Mouse (Mus musculus): ENCODE results near the gene Fxyd2. TPM values are rescaled to one million over a fixed set of nuclear protein-coding genes. Genes with fewer than 3 reads are reported as not detected.
A peak's percentile ranks its signal among the peaks of the same experiment; 100 is the strongest.

Gene Fxyd2
- 0.92 and 2.0 TPM in 2 replicates for polyA plus RNA-seq (2014; fragmentation: Nextera tagmentation; extraction: Ambion mirVana)

DNA sequence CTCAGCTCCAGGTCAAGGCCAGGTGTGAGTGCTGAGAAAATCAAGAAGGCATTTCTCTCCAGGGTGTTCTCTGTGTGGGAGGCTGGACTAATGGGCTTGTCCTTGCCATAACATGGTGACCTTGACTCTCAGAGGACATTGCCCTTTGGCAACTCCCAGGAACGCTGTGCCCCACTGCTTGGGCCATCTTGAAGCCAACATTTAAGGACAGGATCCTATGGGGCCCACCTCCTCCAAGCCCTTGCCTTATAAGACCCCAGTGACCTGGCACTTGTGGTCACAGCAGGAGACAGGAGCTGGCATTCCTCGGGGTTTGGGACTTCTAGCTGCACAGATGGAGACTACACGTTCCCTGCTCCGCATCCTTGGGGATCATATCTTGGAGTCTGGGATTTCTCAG lies at the start of gene Fxyd2:
Gene Fxyd2, plus strand, starts transcription at position 236 of the 400 bp plus-strand sequence.
- no peak within 1 kb of the TSS for H3K4me2 ChIP-seq (ENCODE audit: low read length)
- WGBS: 69% methylated on average over 4 of the region's 4 CpGs
- peaks cover 25% of the 10 kb centered on the region for H3K27me3 ChIP-seq (ENCODE audit: control insufficient read depth, insufficient read depth, low read length)

DNA sequence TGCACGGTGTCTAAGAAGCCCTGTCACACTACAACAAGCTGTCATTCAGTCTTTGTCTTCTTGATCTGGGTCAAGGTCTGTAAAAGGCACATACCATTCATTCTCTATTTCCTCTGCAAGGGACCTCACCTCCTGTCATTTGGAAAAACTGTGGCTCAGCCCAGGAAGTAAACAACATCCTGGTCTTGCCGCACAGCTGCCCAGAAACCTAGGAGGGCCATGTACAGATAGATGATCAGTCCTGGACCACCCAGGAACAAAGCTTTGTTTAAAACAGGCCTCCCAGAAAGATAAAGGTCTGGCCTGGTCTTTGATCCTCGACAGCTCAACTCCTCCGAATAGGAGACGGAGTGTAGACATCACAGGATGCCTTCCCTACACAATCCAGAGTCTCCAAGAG lies 49.6 kb upstream of the Fxyd2 start:
- Histone ChIP-seq H3K9me3 (ENCODE audit: control insufficient read depth, low read length) (no peaks in the 10 kb centered on the region), H3K4me3 (ENCODE audit: control insufficient read depth in 1 of 2, insufficient read depth in 1 of 2, low read depth in 1 of 2, low read length in 2 of 2) (no peak overlapping the region)

More for the DNA sequence above, at the start of gene Fxyd2:
- no peak within 1 kb of the TSS for H3K4me3 ChIP-seq (ENCODE audit: control insufficient read depth in 1 of 2, insufficient read depth in 1 of 2, low read depth in 1 of 2, low read length in 2 of 2)
- no peak within 1 kb of the TSS for H3K27ac ChIP-seq (replicated peaks in 1 of 2; ENCODE audit: control insufficient read depth in 1 of 2, insufficient read depth in 1 of 2, low read depth in 2 of 2, low read length in 2 of 2)
- H3K36me3 ChIP-seq (ENCODE audit: control insufficient read depth, insufficient read depth, low read length): no peaks in the 10 kb centered on the region
- no peak within 1 kb of the TSS for H3K9ac ChIP-seq (ENCODE audit: low read length)
- no peak for ATAC-seq (ENCODE audit: insufficient number of reproducible peaks, insufficient read depth, low FRiP score, low read depth)
- no peaks in the 10 kb centered on the region for H3K4me1 ChIP-seq (ENCODE audit: control insufficient read depth in 2 of 2, insufficient read depth in 2 of 2, low read length in 2 of 2)
- H3K9me3 ChIP-seq (ENCODE audit: control insufficient read depth, low read length): no peaks in the 10 kb centered on the region

DNA sequence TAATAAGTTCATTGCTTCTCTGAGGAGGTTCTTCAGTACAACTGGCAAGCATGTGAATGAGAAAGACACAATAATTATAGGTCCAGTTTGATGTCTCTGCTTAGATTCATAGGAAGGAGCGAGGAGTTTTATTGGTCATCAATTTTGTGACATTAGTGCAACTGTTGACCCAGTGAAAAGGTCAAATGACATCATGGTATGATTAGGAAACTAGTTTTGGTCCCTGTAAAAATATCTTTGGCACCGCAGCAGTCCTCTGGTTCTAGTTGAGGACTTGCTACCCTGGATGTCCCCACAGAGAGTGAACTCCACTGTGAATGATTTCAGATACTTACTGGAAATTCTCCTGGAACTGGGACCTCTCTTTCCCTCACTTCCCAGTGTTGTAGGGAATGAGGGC lies 44.3 kb upstream of the Fxyd2 start:
- Histone ChIP-seq H3K9ac (ENCODE audit: low read length) (no peak overlapping the region), H3K4me3 (ENCODE audit: control insufficient read depth in 1 of 2, insufficient read depth in 1 of 2, low read depth in 1 of 2, low read length in 2 of 2) (no peak overlapping the region), H3K4me1 (ENCODE audit: control insufficient read depth in 2 of 2, insufficient read depth in 2 of 2, low read length in 2 of 2) (no peaks in the 10 kb centered on the region), H3K36me3 (ENCODE audit: control insufficient read depth, insufficient read depth, low read length) (no peaks in the 10 kb centered on the region), H3K4me2 (ENCODE audit: low read length) (no peak overlapping the region), H3K27me3 (ENCODE audit: control insufficient read depth, insufficient read depth, low read length) (no peaks in the 10 kb centered on the region), H3K9me3 (ENCODE audit: control insufficient read depth, low read length) (no peaks in the 10 kb centered on the region), H3K27ac (replicated peaks in 1 of 2; ENCODE audit: control insufficient read depth in 1 of 2, insufficient read depth in 1 of 2, low read depth in 2 of 2, low read length in 2 of 2) (no peak overlapping the region)
- no peak for ATAC-seq (ENCODE audit: insufficient number of reproducible peaks, insufficient read depth, low FRiP score, low read depth)
- WGBS: 81% methylated on average over 2 of the region's 2 CpGs

More for the DNA sequence above, 49.6 kb upstream of the Fxyd2 start:
- H3K9ac ChIP-seq (ENCODE audit: low read length): no peak overlapping the region
- no peaks in the 10 kb centered on the region for H3K4me1 ChIP-seq (ENCODE audit: control insufficient read depth in 2 of 2, insufficient read depth in 2 of 2, low read length in 2 of 2)
- H3K36me3 ChIP-seq (ENCODE audit: control insufficient read depth, insufficient read depth, low read length): no peaks in the 10 kb centered on the region
- no peak for ATAC-seq (ENCODE audit: insufficient number of reproducible peaks, insufficient read depth, low FRiP score, low read depth)
- no peak overlapping the region for H3K27ac ChIP-seq (replicated peaks in 1 of 2; ENCODE audit: control insufficient read depth in 1 of 2, insufficient read depth in 1 of 2, low read depth in 2 of 2, low read length in 2 of 2)
- 33% methylated on average over 5 of the region's 5 CpGs for WGBS
- H3K27me3 ChIP-seq (ENCODE audit: control insufficient read depth, insufficient read depth, low read length): no peaks in the 10 kb centered on the region
- no peak overlapping the region for H3K4me2 ChIP-seq (ENCODE audit: low read length)

DNA sequence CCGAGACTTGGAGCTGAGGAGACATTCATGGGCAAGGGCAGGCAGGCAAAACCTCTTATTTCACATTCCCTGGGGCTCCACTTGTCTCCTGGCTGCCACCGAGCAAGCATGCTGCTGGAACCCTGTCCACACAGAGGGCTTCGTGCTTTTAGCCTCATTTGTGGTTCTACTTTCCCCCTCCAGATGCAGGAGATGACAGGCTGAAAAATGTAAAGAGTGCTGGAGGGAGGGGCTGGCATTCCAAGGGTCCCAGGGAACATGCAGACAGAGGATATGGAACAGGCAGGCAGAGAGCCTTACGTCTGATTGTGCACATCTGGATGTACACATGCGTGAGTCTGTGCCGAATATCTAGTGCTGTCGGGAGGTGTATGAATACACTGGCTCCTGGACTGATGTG lies 41.1 kb upstream of the Fxyd2 start:
- Histone ChIP-seq H3K9ac (ENCODE audit: low read length) (no peak overlapping the region), H3K9me3 (ENCODE audit: control insufficient read depth, low read length) (no peaks in the 10 kb centered on the region), H3K4me3 (ENCODE audit: control insufficient read depth in 1 of 2, insufficient read depth in 1 of 2, low read depth in 1 of 2, low read length in 2 of 2) (no peak overlapping the region), H3K4me1 (ENCODE audit: control insufficient read depth in 2 of 2, insufficient read depth in 2 of 2, low read length in 2 of 2) (peaks cover 0 to 12% of the 10 kb centered on the region in 2 experiments; a peak in 3 of 4 replicates), H3K27ac (replicated peaks in 1 of 2; ENCODE audit: control insufficient read depth in 1 of 2, insufficient read depth in 1 of 2, low read depth in 2 of 2, low read length in 2 of 2) (no peak overlapping the region), H3K36me3 (ENCODE audit: control insufficient read depth, insufficient read depth, low read length) (no peaks in the 10 kb centered on the region), H3K4me2 (ENCODE audit: low read length) (no peak overlapping the region), H3K27me3 (ENCODE audit: control insufficient read depth, insufficient read depth, low read length) (no peaks in the 10 kb centered on the region)
- 57% methylated on average over 7 of the region's 7 CpGs for WGBS
- ATAC-seq (ENCODE audit: insufficient number of reproducible peaks, insufficient read depth, low FRiP score, low read depth): no peak

GRCm38 (mm10) chr9:45362051-45362461 lies 37.4 kb upstream of the Fxyd2 start:
- peak overlapping the region; percentile 67 for H3K27ac ChIP-seq (replicated peaks in 1 of 2; ENCODE audit: control insufficient read depth in 1 of 2, insufficient read depth in 1 of 2, low read depth in 2 of 2, low read length in 2 of 2)
- ATAC-seq (ENCODE audit: insufficient number of reproducible peaks, insufficient read depth, low FRiP score, low read depth): no peak
- H3K27me3 ChIP-seq (ENCODE audit: control insufficient read depth, insufficient read depth, low read length): no peaks in the 10 kb centered on the region
- H3K36me3 ChIP-seq (ENCODE audit: control insufficient read depth, insufficient read depth, low read length): no peaks in the 10 kb centered on the region
- H3K9me3 ChIP-seq (ENCODE audit: control insufficient read depth, low read length): no peaks in the 10 kb centered on the region
- no peak overlapping the region for H3K9ac ChIP-seq (ENCODE audit: low read length)
- 7% methylated on average over 2 of the region's 2 CpGs for WGBS
- no peak overlapping the region for H3K4me2 ChIP-seq (ENCODE audit: low read length)
- H3K4me1 ChIP-seq (ENCODE audit: control insufficient read depth in 2 of 2, insufficient read depth in 2 of 2, low read length in 2 of 2): peaks cover 0 to 12% of the 10 kb centered on the region in 2 experiments; a peak in 3 of 4 replicates
- H3K4me3 ChIP-seq (ENCODE audit: control insufficient read depth in 1 of 2, insufficient read depth in 1 of 2, low read depth in 1 of 2, low read length in 2 of 2): no peak overlapping the region

DNA sequence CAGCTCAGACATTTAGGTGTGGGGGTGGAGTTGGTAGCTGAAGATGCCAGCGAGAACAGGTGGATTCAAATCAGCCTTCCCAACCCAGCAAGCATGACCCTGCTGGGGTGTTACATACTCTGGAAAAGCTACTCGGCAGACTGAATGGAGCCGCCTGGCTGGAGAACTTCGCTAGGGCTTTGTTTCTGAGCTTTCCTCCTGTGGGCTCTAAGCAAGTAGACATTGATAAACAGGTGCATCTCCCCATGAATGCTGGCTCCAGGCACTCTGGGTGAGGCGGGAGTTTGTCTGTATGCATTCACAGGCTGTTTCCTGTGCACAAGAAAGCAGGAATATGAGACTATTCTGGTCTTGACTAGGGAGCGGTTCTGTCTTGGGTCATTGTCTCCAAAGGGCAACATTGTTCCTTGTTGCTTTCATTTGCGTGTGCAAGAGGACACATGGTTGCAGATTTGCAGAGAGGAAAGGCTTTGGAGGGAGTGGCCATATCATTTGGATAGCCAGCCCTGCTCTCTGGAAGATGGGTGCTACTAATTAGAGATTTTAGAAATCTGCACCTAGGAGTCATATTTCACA lies 35.7 kb upstream of the Fxyd2 start:
- H3K9ac ChIP-seq (ENCODE audit: low read length): no peak overlapping the region
- H3K9me3 ChIP-seq (ENCODE audit: control insufficient read depth, low read length): no peaks in the 10 kb centered on the region
- no peak overlapping the region for H3K4me2 ChIP-seq (ENCODE audit: low read length)
- H3K36me3 ChIP-seq (ENCODE audit: control insufficient read depth, insufficient read depth, low read length): no peaks in the 10 kb centered on the region
- no peak overlapping the region for H3K27ac ChIP-seq (replicated peaks in 1 of 2; ENCODE audit: control insufficient read depth in 1 of 2, insufficient read depth in 1 of 2, low read depth in 2 of 2, low read length in 2 of 2)
- no peaks in the 10 kb centered on the region for H3K27me3 ChIP-seq (ENCODE audit: control insufficient read depth, insufficient read depth, low read length)
- H3K4me3 ChIP-seq (ENCODE audit: control insufficient read depth in 1 of 2, insufficient read depth in 1 of 2, low read depth in 1 of 2, low read length in 2 of 2): no peak overlapping the region
- no peak for ATAC-seq (ENCODE audit: insufficient number of reproducible peaks, insufficient read depth, low FRiP score, low read depth)
- 58% methylated on average over 7 of the region's 7 CpGs for WGBS
- H3K4me1 ChIP-seq (ENCODE audit: control insufficient read depth in 2 of 2, insufficient read depth in 2 of 2, low read length in 2 of 2): peaks cover 9 to 20% of the 10 kb centered on the region in 2 experiments

DNA sequence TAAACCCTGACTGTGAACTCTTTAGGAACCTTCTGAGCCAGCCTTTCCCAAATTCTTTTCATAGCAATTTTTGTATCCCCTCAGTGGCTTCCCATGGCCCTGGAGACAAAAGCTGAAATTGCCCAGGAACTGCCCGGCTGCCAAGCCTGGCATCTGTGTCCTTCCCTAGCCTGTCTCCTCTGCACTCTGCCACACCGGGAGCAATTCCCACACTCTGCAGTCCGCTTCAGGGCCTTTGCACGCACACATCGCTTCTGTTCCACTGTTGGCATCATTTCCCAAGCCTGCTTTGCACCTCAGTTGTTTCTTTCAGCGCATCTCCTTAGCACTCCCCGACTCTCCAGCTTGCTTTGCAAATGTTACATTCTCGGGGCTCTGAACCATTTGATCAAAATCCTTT lies 31.8 kb upstream of the Fxyd2 start:
- Histone ChIP-seq H3K4me2 (ENCODE audit: low read length) (no peak overlapping the region), H3K27me3 (ENCODE audit: control insufficient read depth, insufficient read depth, low read length) (peaks cover 7% of the 10 kb centered on the region; the same call in 1 of the 2 replicates), H3K4me1 (ENCODE audit: control insufficient read depth in 2 of 2, insufficient read depth in 2 of 2, low read length in 2 of 2) (peaks cover 14 to 19% of the 10 kb centered on the region in 2 experiments), H3K4me3 (ENCODE audit: control insufficient read depth in 1 of 2, insufficient read depth in 1 of 2, low read depth in 1 of 2, low read length in 2 of 2) (no peak overlapping the region), H3K9me3 (ENCODE audit: control insufficient read depth, low read length) (no peaks in the 10 kb centered on the region), H3K9ac (ENCODE audit: low read length) (no peak overlapping the region), H3K27ac (replicated peaks in 1 of 2; ENCODE audit: control insufficient read depth in 1 of 2, insufficient read depth in 1 of 2, low read depth in 2 of 2, low read length in 2 of 2) (no peak overlapping the region), H3K36me3 (ENCODE audit: control insufficient read depth, insufficient read depth, low read length) (no peaks in the 10 kb centered on the region)
- WGBS: 43% methylated on average over 8 of the region's 8 CpGs
- ATAC-seq (ENCODE audit: insufficient number of reproducible peaks, insufficient read depth, low FRiP score, low read depth): no peak

Measured in heart, embryonic 14.5 days (tissue).